Mouse (Mus musculus) bone marrow, adult 2 months (tissue): ENCODE measurements around the gene Slc35a1. TPM values are rescaled to one million over a fixed set of nuclear protein-coding genes. Genes with fewer than 3 reads are reported as not detected.
A peak's percentile ranks its signal among the peaks of the same experiment; 100 is the strongest.

Experiments
- H3K27ac ChIP-seq: fragments of 200-500 bp; 2 replicates; pipeline ENCODE4 v1.5.1; 2012; ENCODE audit warnings: low read depth, mild to moderate bottlenecking, control low read depth, inconsistent platforms, low read length; ENCODE audit not compliant: control insufficient read depth, poor library complexity, insufficient read depth
- H3K4me1 ChIP-seq: fragments of 200-500 bp; 2 replicates; pipeline ENCODE4 v1.6.1; 2011; ENCODE audit warnings: low read length; ENCODE audit not compliant: control insufficient read depth, insufficient read depth
- H3K4me3 ChIP-seq: fragments of 200-500 bp; replicated peaks from 2 replicates; pipeline ENCODE3; 2011; ENCODE audit warnings: mild to moderate bottlenecking, low read depth, low read length, control low read depth; ENCODE audit not compliant: control insufficient read depth
- CTCF ChIP-seq: fragments of 200-500 bp; IDR thresholded peaks from 2 replicates; pipeline ENCODE4 v1.5.1; 2011; ENCODE audit warnings: low read length, control low read depth; ENCODE audit not compliant: control insufficient read depth, insufficient read depth
- POLR2A ChIP-seq: fragments of 200-500 bp; IDR thresholded peaks from 2 replicates; pipeline ENCODE4 v1.6.1; 2011; ENCODE audit warnings: low read depth, mild to moderate bottlenecking, control low read depth, low read length, borderline replicate concordance; ENCODE audit not compliant: control insufficient read depth
- WGBS: fragments of 180-500 bp; shearing (Covaris S2); methylation state at CpG from one replicate; pipeline ENCODE4 v1.1.7; 2018; 5-methylcytosine and 5-hydroxymethylcytosine counted together
- polyA plus RNA-seq: library from polyadenylated mRNA; stranded (reverse); fragments of >200 nt; gene quantifications from 2 replicates; pipeline ENCODE4 v1.2.4, GENCODE M21; 2011; ENCODE audit warnings: low replicate concordance; ENCODE audit not compliant: missing spikeins, insufficient read depth, insufficient read length

Slc35a1 gene
- polyA plus RNA-seq, 1 experiment, result 6.7 TPM

GRCm38 (mm10) chr4:34613571-34614145 is 73.6 kb downstream of the Slc35a1 start:
- Histone ChIP-seq H3K4me1 (peaks cover 3% of the 10 kb centered on the region; the same call in 1 of the 2 replicates), H3K27ac (no peak overlapping the region), H3K4me3 (peak overlapping the region; percentile 35)
- TF ChIP-seq POLR2A (no peak), CTCF (no peak)
- 25% methylated on average over 6 of the region's 6 CpGs for WGBS

Other genes with a start within 250 kb of the Slc35a1 start
- 42.5 and 50.4 TPM in 2 replicates for gene Akirin2, start 136.5 kb downstream of the Slc35a1 start, polyA plus RNA-seq
- gene Orc3, start 72.5 kb downstream of the Slc35a1 start, polyA plus RNA-seq, result 14.3 and 29.1 TPM in 2 replicates
- 10.5 TPM in 2 replicates for gene Rars2, start 72.5 kb downstream of the Slc35a1 start, polyA plus RNA-seq
- not detected in 2 replicates for gene Cfap206, start 42.8 kb upstream of the Slc35a1 start, polyA plus RNA-seq
- gene Gm136, start 68.8 kb upstream of the Slc35a1 start, polyA plus RNA-seq, result not detected in 2 replicates
- 11.6 and 17.2 TPM in 2 replicates for gene Smim8, start 91.0 kb upstream of the Slc35a1 start, polyA plus RNA-seq
- 5.6 and 11.0 TPM in 2 replicates for gene Zfp292, start 195.5 kb upstream of the Slc35a1 start, polyA plus RNA-seq
- gene Cga, start 206.3 kb upstream of the Slc35a1 start, polyA plus RNA-seq, result not detected in 2 replicates